Mouse (Mus musculus) thymus, adult 18-20 months (tissue): Measurements from ENCODE around the gene Gm4567.
"Not testable (repeated sequence)": the region's sequence is repeated elsewhere in the genome, so short reads cannot be mapped to it uniquely, and the experiment has no call there.

Experiments
- DNase-seq, 2 experiments: peaks; one replicate each; pipeline ENCODE4 v3.0.0; 2022; ENCODE audit warnings: mixed read lengths in 2 of 2

The Gm4567 gene

GRCm38 (mm10) chr7:22719610-22720009, at the start of gene Gm4567:
TSS of gene Gm4567 (minus strand) at chr7:22719710.
- DNase-seq, result not testable (repeated sequence)

- DNase-seq, result not testable (repeated sequence)
Observed at GRCm38 (mm10) chr7:22761397-22761796, 41.9 kb upstream of the Gm4567 start, which contains the start of gene Vmn1r157. TSS of gene Vmn1r157 (plus strand) at chr7:22761697.

GRCm38 (mm10) chr7:22692217-22692616, 27.3 kb downstream of the Gm4567 start, which contains the start of gene Gm8693:
TSS of gene Gm8693 (minus strand) at chr7:22692317.
- not testable (repeated sequence) for DNase-seq
